Mouse (Mus musculus) frontal cortex, postnatal 25 days (tissue): ENCODE measurements at regions not wholly inside any gene's neighbourhood (a gene's known extent, or its start where the extent isn't known, plus 50 kb on each side); places are given as distances from the start of the nearest gene placed in this dataset.

Experiments
- DNase-seq, 2 experiments: peaks; one replicate each; pipeline ENCODE4 v3.0.0; 2022; ENCODE audit warnings: low spot score in 2 of 2

DNA sequence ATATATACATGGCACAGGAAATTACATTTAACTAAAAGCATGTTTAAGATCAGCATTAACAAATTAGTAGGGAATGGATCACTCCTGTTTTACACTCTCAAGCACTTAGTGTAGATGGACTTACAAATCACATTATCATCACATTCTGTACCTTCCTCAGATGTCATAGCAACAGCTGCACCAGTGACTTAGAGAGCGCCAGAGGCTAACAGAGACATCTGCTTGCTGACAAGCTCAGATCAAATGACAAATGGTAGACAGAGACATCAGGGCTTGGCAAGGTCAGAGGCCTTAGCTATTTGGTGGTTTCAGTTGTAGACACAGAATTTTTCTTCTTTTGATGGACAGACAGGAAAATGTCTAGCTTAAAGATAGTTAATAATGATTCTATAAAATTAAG, 897.5 kb upstream of the Slc10a2 start:
- no peak for DNase-seq

DNA sequence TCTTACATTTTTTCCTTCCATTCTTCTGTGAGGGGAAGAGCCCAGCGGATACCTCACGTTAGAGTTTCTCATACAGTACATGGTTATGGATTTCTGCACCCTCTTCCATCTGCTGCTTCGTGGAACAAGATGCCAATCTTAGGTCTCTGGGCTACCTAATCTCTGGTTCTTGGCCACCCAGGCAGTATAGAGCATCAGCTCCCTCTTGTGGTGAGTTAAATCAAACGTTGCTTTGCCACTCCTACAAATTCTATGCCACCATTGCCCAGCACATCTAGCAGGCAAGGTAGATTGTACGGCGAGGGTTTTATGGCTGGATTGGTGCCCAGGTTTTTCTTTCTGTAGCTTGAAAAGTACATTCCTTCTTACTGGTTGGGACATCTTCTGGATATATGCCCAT, 889.7 kb upstream of the Slc10a2 start:
- no peak for DNase-seq

DNA sequence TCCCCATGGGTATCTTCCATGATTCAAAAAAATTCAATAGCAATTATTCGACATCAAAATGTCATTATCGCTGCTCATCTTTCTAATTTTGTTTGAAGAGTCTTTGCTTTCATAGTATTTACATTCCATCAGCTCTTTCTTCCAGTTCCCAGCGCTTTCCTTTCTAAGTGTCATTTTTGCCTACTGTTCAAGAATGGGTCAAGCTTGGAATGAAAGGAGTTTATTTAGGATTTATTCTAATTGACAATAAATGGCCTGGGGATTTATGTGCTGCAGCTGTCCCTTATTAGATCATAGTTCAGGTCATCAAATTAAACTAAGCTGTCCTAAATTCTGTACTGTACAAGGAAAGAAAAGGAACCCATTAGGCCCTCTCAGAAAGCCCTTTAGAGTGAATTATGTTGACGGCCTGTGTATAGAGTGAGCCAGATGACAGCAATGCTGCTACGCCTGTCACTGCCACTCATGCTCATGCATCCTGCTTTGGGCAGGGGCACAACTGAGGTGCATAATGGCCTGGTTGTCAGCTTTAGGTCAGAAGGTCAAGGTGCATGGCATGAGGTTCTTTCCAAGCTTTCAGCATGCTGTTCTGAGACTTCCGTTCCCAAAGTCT, 860.4 kb upstream of the Slc10a2 start:
- no peak for DNase-seq

DNA sequence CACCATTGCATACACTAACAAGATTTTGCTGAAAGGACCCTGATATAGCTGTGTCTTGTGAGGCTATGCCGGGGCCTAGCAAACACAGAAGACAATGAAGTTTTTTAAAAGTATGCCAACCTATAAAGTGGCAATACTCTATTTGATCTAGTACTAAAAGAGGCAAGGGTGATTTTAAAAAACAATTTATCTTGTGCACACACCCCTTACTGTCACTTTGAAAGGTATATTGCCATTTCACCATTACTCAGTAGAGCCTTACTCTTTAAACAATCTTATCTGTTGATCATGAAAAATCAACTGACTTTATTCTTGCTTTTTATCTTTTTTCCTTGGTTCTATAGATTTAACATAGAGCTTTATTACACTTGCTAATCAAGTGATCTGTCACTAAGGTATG, 859.1 kb upstream of the Slc10a2 start:
- no peak for DNase-seq

DNA sequence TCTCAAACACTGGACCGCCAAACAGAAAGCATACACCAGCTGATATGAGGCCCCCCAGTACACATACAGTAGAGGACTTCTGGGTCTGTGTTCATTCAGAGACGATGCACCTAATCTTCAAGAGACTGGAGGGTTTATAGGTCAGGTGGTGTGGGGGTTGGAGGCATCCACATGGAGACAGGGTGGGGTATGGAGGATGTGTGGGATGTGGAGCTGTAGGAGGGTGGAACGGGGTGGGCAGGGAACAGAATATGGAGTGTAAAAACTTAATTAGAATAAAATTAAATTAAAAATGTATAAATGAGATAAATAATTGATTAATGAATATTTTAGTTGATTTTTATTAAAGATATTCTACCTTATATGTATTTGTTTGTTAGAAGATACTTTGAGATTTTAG, 832.9 kb upstream of the Slc10a2 start:
- no peak for DNase-seq

DNA sequence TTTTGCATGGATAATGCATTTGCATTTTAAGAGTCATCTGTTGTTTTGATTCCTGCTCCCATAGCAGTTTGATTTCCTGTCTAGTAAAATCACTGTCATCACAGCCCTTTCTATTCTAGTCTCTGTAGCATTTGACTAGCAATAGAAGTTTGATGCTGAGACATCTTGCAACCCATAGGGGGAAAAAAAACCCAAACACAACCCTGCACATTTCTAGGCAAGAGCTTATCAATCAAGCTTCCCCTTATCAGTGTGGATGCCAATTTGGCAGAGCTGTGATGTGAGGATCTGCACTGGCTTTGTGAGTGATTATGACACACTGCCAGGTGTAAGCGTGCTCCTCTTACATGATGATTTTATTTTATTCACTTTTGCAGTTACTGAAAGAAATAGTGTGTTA, 813.0 kb upstream of the Slc10a2 start:
- DNase-seq: no peak
